Mouse (Mus musculus): ENCODE data around the gene Sfmbt1. TPM values are rescaled to one million over a fixed set of nuclear protein-coding genes. Genes with fewer than 3 reads are reported as not detected.
"Not testable (repeated sequence)": the region's sequence is repeated elsewhere in the genome, so short reads cannot be mapped to it uniquely, and the experiment has no call there.

Gene Sfmbt1
- polyA plus RNA-seq, 1 experiment = 2.8 TPM

DNA sequence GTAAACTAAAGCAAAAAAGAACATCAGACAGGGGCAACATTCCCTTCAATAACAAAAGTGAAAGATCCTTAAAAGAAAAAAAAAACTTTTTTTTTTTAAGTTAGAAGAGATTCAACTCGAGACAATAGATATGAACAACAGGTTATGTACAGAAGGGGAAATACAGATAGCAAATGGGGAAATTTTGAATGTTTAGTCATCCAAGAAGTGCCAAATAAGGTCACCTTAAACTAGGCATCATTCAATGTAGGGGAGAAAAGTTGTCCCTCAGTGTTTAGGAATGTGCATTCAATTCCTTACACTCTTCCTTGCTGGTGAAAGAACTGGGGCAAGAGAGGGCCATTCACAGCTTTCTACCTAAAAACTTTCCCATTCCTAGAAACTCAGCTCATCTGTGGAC is 880 bp upstream of the Sfmbt1 start:
- TF ChIP-seq POLR2A (IDR thresholded peaks at IDR 0.05; ENCODE audit: insufficient read length, low read depth) (no peak), USF1 (IDR thresholded peaks at IDR 0.05; ENCODE audit: low read depth) (no peak), MYOD1 (IDR thresholded peaks at IDR 0.05; ENCODE audit: control insufficient read depth in 1 of 3, insufficient read length in 2 of 3, low read depth in 2 of 3) (no peak), MAX (IDR thresholded peaks at IDR 0.05; ENCODE audit: low read depth) (no peak), SRF (IDR thresholded peaks at IDR 0.05; ENCODE audit: control insufficient read depth, insufficient read length, low read depth) (no peak), POLR2AphosphoS2 (IDR thresholded peaks at IDR 0.05; ENCODE audit: insufficient read length, low read depth) (no peak), TCF12 (IDR thresholded peaks at IDR 0.05; ENCODE audit: insufficient read depth, poor library complexity, severe bottlenecking) (no peak), TCF3 (IDR thresholded peaks at IDR 0.05; ENCODE audit: insufficient read length, low read depth) (no peak), E2F4 (IDR thresholded peaks at IDR 0.05; ENCODE audit: insufficient read depth) (no peak), REST (IDR thresholded peaks at IDR 0.05; ENCODE audit: insufficient read depth, insufficient read length) (no peak), MYOG (IDR thresholded peaks at IDR 0.05; ENCODE audit: control insufficient read depth in 1 of 3, insufficient read depth in 1 of 3, insufficient read length in 2 of 3, low read depth in 2 of 3) (no peak)
- Histone ChIP-seq H3ac (ENCODE audit: control insufficient read depth, insufficient read length) (no peak overlapping the region), H3K79me2 (ENCODE audit: control insufficient read depth, insufficient read depth) (peaks cover 5% of the 10 kb centered on the region), H3K4me3 (no peak overlapping the region), H3K27me3 (ENCODE audit: control insufficient read depth, insufficient read depth, insufficient read length) (no peaks in the 10 kb centered on the region), H3K36me3 (ENCODE audit: control insufficient read depth, insufficient read depth) (no peaks in the 10 kb centered on the region), H3K4me2 (ENCODE audit: low read depth) (no peak overlapping the region)

DNA sequence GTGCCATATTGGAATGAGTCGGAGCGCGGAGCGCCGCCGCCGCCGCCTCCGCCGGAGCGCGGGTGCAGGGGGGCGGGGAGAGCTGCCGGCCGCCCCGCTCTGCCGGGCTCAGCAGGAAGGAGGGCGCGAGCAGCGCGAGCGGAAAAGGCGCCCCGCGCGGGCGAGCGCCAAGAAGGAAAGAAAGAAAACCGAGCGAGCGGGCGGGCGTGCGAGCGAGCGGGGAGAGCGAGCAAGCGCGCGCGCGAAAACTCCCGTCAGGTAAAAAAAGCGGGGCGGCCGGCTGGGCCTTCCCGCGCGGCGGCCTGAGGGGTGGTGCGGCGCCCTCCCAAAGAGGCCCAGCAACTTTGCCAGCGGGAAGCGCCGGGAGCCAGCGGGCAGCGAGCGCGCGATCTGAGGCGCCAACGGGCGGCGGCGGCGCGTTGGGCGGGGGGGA is 985 bp downstream of the Sfmbt1 start:
- H3ac ChIP-seq (ENCODE audit: control insufficient read depth, insufficient read length) = peak overlapping the region; percentile 97
- peak overlapping the region; percentile 52 for H3K4me3 ChIP-seq
- TF ChIP-seq E2F4 (IDR thresholded peaks at IDR 0.05; ENCODE audit: insufficient read depth) (no peak), POLR2A (IDR thresholded peaks at IDR 0.05; ENCODE audit: insufficient read length, low read depth) (no peak), USF1 (IDR thresholded peaks at IDR 0.05; ENCODE audit: low read depth) (no peak), MYOG (IDR thresholded peaks at IDR 0.05; ENCODE audit: control insufficient read depth in 1 of 3, insufficient read depth in 1 of 3, insufficient read length in 2 of 3, low read depth in 2 of 3) (no peak), CEBPB (IDR thresholded peaks at IDR 0.05; ENCODE audit: insufficient read depth, poor library complexity, severe bottlenecking) (no peak), REST (IDR thresholded peaks at IDR 0.05; ENCODE audit: insufficient read depth, insufficient read length) (no peak), TCF12 (IDR thresholded peaks at IDR 0.05; ENCODE audit: insufficient read depth, poor library complexity, severe bottlenecking) (no peak), SRF (IDR thresholded peaks at IDR 0.05; ENCODE audit: control insufficient read depth, insufficient read length, low read depth) (no peak), POLR2AphosphoS2 (IDR thresholded peaks at IDR 0.05; ENCODE audit: insufficient read length, low read depth) (no peak), MAX (IDR thresholded peaks at IDR 0.05; ENCODE audit: low read depth) (no peak)
- peak overlapping the region; percentile 30 for H3K4me2 ChIP-seq (ENCODE audit: low read depth)
- H3K79me2 ChIP-seq (ENCODE audit: control insufficient read depth, insufficient read depth) = peaks cover 5% of the 10 kb centered on the region
- no peaks in the 10 kb centered on the region for H3K36me3 ChIP-seq (ENCODE audit: control insufficient read depth, insufficient read depth)
- no peaks in the 10 kb centered on the region for H3K27me3 ChIP-seq (ENCODE audit: control insufficient read depth, insufficient read depth, insufficient read length)

DNA sequence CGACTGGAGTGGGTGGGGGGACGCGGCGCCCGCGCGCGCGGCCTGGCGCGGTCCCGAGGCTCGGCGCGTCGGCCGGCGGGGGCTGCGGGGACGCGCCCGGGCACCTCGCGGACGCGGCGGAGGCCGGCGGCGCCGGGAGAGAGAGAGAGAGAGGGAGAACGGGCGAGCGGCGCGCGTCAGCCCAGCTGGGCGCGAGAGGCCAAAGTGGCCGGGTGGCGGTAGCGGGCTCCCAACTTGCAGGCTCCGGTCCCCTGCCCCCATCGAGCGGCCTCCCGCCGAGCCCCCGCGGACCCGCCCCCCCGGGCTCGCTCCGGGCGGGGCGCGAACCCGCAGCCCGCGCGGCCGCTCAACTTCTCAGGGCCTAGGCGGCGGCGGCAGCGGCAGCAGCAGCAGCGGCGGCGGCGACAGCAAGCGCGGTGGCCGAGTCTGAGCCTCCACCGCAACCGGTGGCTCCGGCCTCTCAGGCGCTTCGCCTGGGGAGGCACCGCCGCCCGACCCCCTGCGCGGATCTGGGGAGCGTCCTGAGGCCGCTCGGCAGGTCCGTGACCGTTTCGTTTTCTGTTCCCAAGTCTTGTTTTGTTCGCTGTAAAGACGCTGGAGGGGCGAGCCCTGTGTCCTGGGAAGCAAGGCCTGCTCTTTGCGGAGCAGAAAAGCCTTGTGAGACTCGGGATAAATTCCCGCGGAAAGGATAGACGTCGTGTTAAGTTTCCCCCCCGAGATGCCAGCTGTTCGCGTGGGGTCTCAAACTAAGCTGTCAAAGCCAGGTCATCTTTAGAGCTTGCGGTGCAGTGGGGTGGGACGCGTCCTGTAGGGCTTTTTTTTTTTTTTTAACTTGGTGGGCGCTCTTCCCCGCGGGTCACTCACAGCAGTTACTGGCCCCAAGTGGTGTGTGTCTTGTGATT is 1.7 kb downstream of the Sfmbt1 start:
- peak; percentile 50 for TF ChIP-seq POLR2A (IDR thresholded peaks at IDR 0.05; ENCODE audit: insufficient read length, low read depth)
- TF ChIP-seq TCF3 (IDR thresholded peaks at IDR 0.05; ENCODE audit: insufficient read length, low read depth) = no peak
- TF ChIP-seq MYOG (IDR thresholded peaks at IDR 0.05; ENCODE audit: control insufficient read depth in 1 of 3, insufficient read depth in 1 of 3, insufficient read length in 2 of 3, low read depth in 2 of 3) = no peak
- no peak for TF ChIP-seq TCF12 (IDR thresholded peaks at IDR 0.05; ENCODE audit: insufficient read depth, poor library complexity, severe bottlenecking)
- no peak for TF ChIP-seq MYOD1 (IDR thresholded peaks at IDR 0.05; ENCODE audit: control insufficient read depth in 1 of 3, insufficient read length in 2 of 3, low read depth in 2 of 3)
- TF ChIP-seq USF1 (IDR thresholded peaks at IDR 0.05; ENCODE audit: low read depth) = no peak
- no peak for TF ChIP-seq MAX (IDR thresholded peaks at IDR 0.05; ENCODE audit: low read depth)
- TF ChIP-seq SRF (IDR thresholded peaks at IDR 0.05; ENCODE audit: control insufficient read depth, insufficient read length, low read depth) = no peak
- peak overlapping the region; percentile 93 for H3K4me2 ChIP-seq (ENCODE audit: low read depth)
- no peaks in the 10 kb centered on the region for H3K27me3 ChIP-seq (ENCODE audit: control insufficient read depth, insufficient read depth, insufficient read length)
- H3K4me3 ChIP-seq = peak overlapping the region; percentile 52
- peaks cover 5% of the 10 kb centered on the region for H3K79me2 ChIP-seq (ENCODE audit: control insufficient read depth, insufficient read depth)
- H3ac ChIP-seq (ENCODE audit: control insufficient read depth, insufficient read length) = peak overlapping the region; percentile 97
- H3K36me3 ChIP-seq (ENCODE audit: control insufficient read depth, insufficient read depth) = no peaks in the 10 kb centered on the region

DNA sequence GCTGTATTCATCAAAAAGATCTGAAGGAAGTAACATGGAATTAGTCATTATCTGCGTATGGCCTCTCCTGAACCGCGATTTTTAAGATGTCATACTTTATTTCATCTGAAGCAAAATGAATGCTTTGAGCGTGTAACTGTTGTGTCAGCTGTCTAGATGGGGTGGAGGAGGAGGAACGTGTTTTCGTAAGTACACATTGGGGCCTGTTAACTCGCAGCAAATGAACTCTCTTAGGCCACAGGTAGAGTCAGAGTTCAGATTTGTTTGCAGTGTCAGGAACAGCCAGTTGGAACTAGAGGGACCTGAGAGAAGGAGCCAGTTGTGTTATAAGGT is 2.3 kb downstream of the Sfmbt1 start:
- H3K79me2 ChIP-seq (ENCODE audit: control insufficient read depth, insufficient read depth) = peaks cover 11% of the 10 kb centered on the region
- peak overlapping the region; percentile 93 for H3K4me2 ChIP-seq (ENCODE audit: low read depth)
- H3ac ChIP-seq (ENCODE audit: control insufficient read depth, insufficient read length) = peak overlapping the region; percentile 97
- TF ChIP-seq MAX (IDR thresholded peaks at IDR 0.05; ENCODE audit: low read depth) (no peak), SRF (IDR thresholded peaks at IDR 0.05; ENCODE audit: control insufficient read depth, insufficient read length, low read depth) (no peak), MYOG (IDR thresholded peaks at IDR 0.05; ENCODE audit: control insufficient read depth in 1 of 3, insufficient read depth in 1 of 3, insufficient read length in 2 of 3, low read depth in 2 of 3) (no peak), TCF3 (IDR thresholded peaks at IDR 0.05; ENCODE audit: insufficient read length, low read depth) (no peak), CEBPB (IDR thresholded peaks at IDR 0.05; ENCODE audit: insufficient read depth, poor library complexity, severe bottlenecking) (no peak), TCF12 (IDR thresholded peaks at IDR 0.05; ENCODE audit: insufficient read depth, poor library complexity, severe bottlenecking) (no peak), MYOD1 (IDR thresholded peaks at IDR 0.05; ENCODE audit: control insufficient read depth in 1 of 3, insufficient read length in 2 of 3, low read depth in 2 of 3) (no peak), POLR2A (IDR thresholded peaks at IDR 0.05; ENCODE audit: insufficient read length, low read depth) (no peak), E2F4 (IDR thresholded peaks at IDR 0.05; ENCODE audit: insufficient read depth) (no peak), USF1 (IDR thresholded peaks at IDR 0.05; ENCODE audit: low read depth) (no peak), REST (IDR thresholded peaks at IDR 0.05; ENCODE audit: insufficient read depth, insufficient read length) (no peak), POLR2AphosphoS2 (IDR thresholded peaks at IDR 0.05; ENCODE audit: insufficient read length, low read depth) (no peak)
- H3K27me3 ChIP-seq (ENCODE audit: control insufficient read depth, insufficient read depth, insufficient read length) = no peaks in the 10 kb centered on the region
- H3K36me3 ChIP-seq (ENCODE audit: control insufficient read depth, insufficient read depth) = no peaks in the 10 kb centered on the region
- H3K4me3 ChIP-seq = peak overlapping the region; percentile 52

DNA sequence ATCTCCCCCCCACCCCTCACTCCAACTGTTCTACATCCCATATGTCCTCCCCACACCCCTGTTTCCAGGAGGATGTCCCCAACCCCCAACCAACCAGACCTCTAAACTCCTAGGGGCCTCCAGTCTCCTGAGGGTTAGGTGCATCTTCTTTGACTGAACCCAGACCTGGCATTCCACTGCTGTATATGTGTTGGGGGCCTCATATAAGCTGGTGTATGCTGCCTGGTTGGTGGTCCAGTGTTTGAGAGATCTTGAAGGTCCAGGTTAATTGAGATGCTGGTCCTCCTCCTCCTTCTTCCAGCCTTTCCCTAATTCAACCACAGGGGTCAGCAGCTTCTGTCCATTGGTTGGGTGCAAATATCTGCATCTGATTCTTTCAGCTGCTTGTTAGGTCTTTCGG is 4.0 kb downstream of the Sfmbt1 start:
- H3K27me3 ChIP-seq (ENCODE audit: control insufficient read depth, insufficient read depth, insufficient read length); H3ac ChIP-seq (ENCODE audit: control insufficient read depth, insufficient read length); H3K36me3 ChIP-seq (ENCODE audit: control insufficient read depth, insufficient read depth); H3K4me2 ChIP-seq (ENCODE audit: low read depth); H3K4me3 ChIP-seq: not testable (repeated sequence)
- peaks cover 26% of the 10 kb centered on the region for H3K79me2 ChIP-seq (ENCODE audit: control insufficient read depth, insufficient read depth)

Data from myocyte (in vitro differentiated cells).